Mouse (Mus musculus) hindbrain, postnatal 0 days (tissue): ENCODE data around the gene Rnaseh2c. TPM values are rescaled to one million over a fixed set of nuclear protein-coding genes. Genes with fewer than 3 reads are reported as not detected.

ENCODE experiments used
- ATAC-seq: fragments of 200-750 bp; cut with Nextera tagmentation; 2 replicates; pipeline ENCODE4 v1.8.0; 2017; ENCODE audit warnings: mild to moderate bottlenecking, moderate TSS enrichment, moderate library complexity
- DNase-seq: peaks from one replicate; pipeline ENCODE4 v3.0.0-alpha.2; 2015; ENCODE audit warnings: low spot score
- H3K27ac ChIP-seq: fragments of 300-500 bp; sonication (generic); 2 replicates; pipeline ENCODE4 v1.5.1; 2014; ENCODE audit warnings: mild to moderate bottlenecking
- H3K27me3 ChIP-seq: fragments of 300-500 bp; sonication (generic); 2 replicates; pipeline ENCODE4 v1.6.1; 2014; ENCODE audit warnings: low read length, mixed read lengths; ENCODE audit not compliant: insufficient read depth
- H3K36me3 ChIP-seq: fragments of 300-500 bp; sonication (generic); 2 replicates; pipeline ENCODE4 v1.6.1; 2014; ENCODE audit warnings: low read length, mixed read lengths; ENCODE audit not compliant: insufficient read depth
- H3K4me1 ChIP-seq: fragments of 300-500 bp; sonication (generic); 2 replicates; pipeline ENCODE4 v1.6.1; 2014; ENCODE audit warnings: antibody characterized with exemption, low read length, mixed read lengths; ENCODE audit not compliant: insufficient read depth
- H3K4me2 ChIP-seq: fragments of 300-500 bp; sonication (generic); 2 replicates; pipeline ENCODE4 v1.6.1; 2014; ENCODE audit warnings: low read depth, mild to moderate bottlenecking, low read length, moderate library complexity, mixed read lengths
- H3K4me3 ChIP-seq: fragments of 300-500 bp; sonication (generic); 2 replicates; pipeline ENCODE4 v1.5.1; 2014; ENCODE audit warnings: low read length
- H3K9ac ChIP-seq: fragments of 300-500 bp; sonication (generic); replicated peaks from 2 replicates; pipeline ENCODE4 v1.6.1; 2014; ENCODE audit warnings: mild to moderate bottlenecking, low read length, moderate library complexity, mixed read lengths
- H3K9me3 ChIP-seq: fragments of 300-500 bp; sonication (generic); 2 replicates; pipeline ENCODE4 v1.6.1; 2016; ENCODE audit warnings: low read length, mixed read lengths
- CTCF ChIP-seq: IDR thresholded peaks from 2 replicates; pipeline ENCODE4 v1.5.1; 2016; ENCODE audit warnings: antibody characterized with exemption, control low read depth, low read depth
- WGBS: fragments of 180-500 bp; shearing (Covaris S2); extraction: QIAGEN DNeasy Blood & Tissue Kit; methylation state at CpG from one replicate; pipeline ENCODE4 v1.1.7; 2014; 5-methylcytosine and 5-hydroxymethylcytosine counted together
- polyA plus RNA-seq: library from polyadenylated mRNA; unstranded; fragments of >200 nt; fragmentation: Nextera tagmentation; extraction: Ambion mirVana; gene quantifications from 2 replicates; pipeline ENCODE4 v1.2.1, GENCODE M21; 2015
- total RNA-seq: library from RNA; depleted of rRNA; stranded (reverse); fragments of >200 nt; gene quantifications from 2 replicates; pipeline ENCODE4 v1.2.3, GENCODE M21; 2014

Gene Rnaseh2c
- total and polyA plus RNA-seq, 2 experiments from 2014 or later: 33.6 to 66.4 TPM

DNA sequence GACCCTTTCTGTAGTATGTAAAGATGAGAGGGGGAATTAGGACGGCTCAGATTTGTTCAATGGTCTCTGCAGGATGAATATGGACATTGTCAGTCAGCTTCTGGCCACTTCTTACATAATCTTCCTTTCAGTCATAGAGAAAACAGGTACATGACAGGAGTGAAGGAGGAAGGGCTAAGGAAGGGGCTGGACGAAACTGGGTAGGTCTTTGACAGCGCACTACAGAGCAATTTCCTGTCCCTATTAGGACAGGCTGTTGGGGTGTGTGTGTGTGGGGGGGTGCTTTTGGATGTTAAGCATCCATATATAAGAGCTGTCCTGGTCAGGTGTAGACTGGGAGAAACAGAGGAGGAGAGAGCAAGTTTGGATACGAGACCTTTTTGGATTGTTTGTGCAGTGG, 2.4 kb upstream of the Rnaseh2c start:
- no peaks in the 10 kb centered on the region for H3K27me3 ChIP-seq
- DNase-seq: no peak
- H3K4me2 ChIP-seq: no peak overlapping the region
- 83% methylated on average over 4 of the region's 4 CpGs for WGBS
- H3K4me3 ChIP-seq: no peak overlapping the region
- H3K27ac ChIP-seq: no peak overlapping the region
- ATAC-seq: no peak
- peaks cover 12% of the 10 kb centered on the region for H3K36me3 ChIP-seq
- H3K9me3 ChIP-seq: no peaks in the 10 kb centered on the region
- no peak overlapping the region for H3K9ac ChIP-seq
- TF ChIP-seq CTCF: no peak
- peaks cover 10% of the 10 kb centered on the region for H3K4me1 ChIP-seq

DNA sequence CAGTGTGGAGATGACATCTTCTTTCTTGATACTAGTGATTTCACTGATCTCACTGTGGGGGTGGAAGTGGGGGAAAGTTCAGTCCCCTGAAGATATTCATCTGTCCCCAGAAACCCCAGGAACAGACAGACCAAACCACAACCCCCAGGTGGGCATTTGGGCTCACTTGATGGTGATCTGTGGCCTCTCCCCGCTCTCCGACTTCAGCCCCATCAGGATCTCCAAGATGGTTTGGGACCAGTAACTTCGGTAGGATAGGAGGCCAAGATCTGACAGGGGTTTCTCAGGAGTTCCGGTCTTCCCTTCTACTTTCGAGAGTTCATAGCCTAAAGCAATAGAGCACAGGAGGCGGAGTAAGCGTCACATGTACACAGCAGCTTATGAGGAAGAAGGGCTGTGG, 2.0 kb downstream of the Rnaseh2c start:
- Histone ChIP-seq H3K27me3 (no peaks in the 10 kb centered on the region), H3K4me2 (no peak overlapping the region), H3K27ac (no peak overlapping the region), H3K9me3 (no peaks in the 10 kb centered on the region), H3K4me1 (peaks cover 14% of the 10 kb centered on the region), H3K9ac (no peak overlapping the region), H3K4me3 (no peak overlapping the region), H3K36me3 (peaks cover 50% of the 10 kb centered on the region)
- TF ChIP-seq CTCF: no peak
- DNase-seq: no peak
- 92% methylated on average over 7 of the region's 7 CpGs for WGBS
- ATAC-seq: no peak

DNA sequence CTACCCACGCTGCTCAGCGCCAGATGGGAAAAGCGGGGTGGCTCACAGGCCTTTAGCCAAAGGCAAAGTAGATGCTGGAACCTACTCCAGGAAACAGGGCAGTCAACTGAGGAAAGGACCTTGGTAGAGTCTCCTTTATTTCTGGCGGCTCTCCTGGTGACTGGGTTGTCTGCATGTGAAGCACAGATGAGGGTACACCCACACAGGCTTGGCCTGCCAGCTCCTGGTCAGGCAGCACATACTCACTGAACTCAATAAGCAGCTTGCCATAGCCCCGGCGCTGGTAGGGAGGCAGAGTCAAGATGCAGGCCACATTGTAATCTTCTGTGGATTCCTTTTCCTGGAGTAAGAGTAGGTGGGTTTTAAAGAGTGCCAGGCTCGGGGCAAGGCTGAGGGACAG, 3.5 kb downstream of the Rnaseh2c start:
- peaks cover 17% of the 10 kb centered on the region for H3K4me1 ChIP-seq
- H3K36me3 ChIP-seq: peaks cover 50% of the 10 kb centered on the region
- no peak overlapping the region for H3K4me3 ChIP-seq
- TF ChIP-seq CTCF: no peak
- H3K4me2 ChIP-seq: no peak overlapping the region
- no peak overlapping the region for H3K27ac ChIP-seq
- H3K9ac ChIP-seq: no peak overlapping the region
- no peak for DNase-seq
- 92% methylated on average over 7 of the region's 7 CpGs for WGBS
- no peaks in the 10 kb centered on the region for H3K9me3 ChIP-seq
- no peaks in the 10 kb centered on the region for H3K27me3 ChIP-seq
- ATAC-seq: no peak

DNA sequence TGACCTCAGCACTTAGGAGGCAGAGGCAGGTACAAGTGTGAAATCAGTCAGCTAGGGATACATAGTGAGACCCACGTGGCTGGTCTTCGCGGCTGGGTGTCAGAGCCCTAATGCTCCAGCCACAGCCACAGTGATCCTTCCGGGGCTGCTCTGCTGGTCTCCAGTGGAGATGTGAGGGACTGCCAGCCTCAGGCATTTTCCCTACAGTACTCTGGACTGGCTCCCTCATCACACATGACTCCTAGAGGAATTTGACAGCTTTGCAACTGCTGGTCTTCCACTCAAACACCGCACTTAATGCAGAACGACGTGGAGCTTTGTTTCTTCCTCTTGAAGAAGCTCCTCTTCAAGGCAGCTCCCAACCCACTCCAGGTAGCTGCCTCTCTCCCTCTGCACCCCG, 4.5 kb downstream of the Rnaseh2c start:
- H3K9ac ChIP-seq: no peak overlapping the region
- peak; percentile 29; the same call in 1 of the 2 replicates for TF ChIP-seq CTCF
- no peak overlapping the region for H3K27ac ChIP-seq
- H3K4me2 ChIP-seq: no peak overlapping the region
- WGBS: 82% methylated on average over 8 of the region's 8 CpGs
- H3K9me3 ChIP-seq: no peaks in the 10 kb centered on the region
- peak; percentile 5 for DNase-seq
- peaks cover 50% of the 10 kb centered on the region for H3K36me3 ChIP-seq
- H3K27me3 ChIP-seq: no peaks in the 10 kb centered on the region
- no peak for ATAC-seq
- H3K4me1 ChIP-seq: peaks cover 17% of the 10 kb centered on the region
- no peak overlapping the region for H3K4me3 ChIP-seq

DNA sequence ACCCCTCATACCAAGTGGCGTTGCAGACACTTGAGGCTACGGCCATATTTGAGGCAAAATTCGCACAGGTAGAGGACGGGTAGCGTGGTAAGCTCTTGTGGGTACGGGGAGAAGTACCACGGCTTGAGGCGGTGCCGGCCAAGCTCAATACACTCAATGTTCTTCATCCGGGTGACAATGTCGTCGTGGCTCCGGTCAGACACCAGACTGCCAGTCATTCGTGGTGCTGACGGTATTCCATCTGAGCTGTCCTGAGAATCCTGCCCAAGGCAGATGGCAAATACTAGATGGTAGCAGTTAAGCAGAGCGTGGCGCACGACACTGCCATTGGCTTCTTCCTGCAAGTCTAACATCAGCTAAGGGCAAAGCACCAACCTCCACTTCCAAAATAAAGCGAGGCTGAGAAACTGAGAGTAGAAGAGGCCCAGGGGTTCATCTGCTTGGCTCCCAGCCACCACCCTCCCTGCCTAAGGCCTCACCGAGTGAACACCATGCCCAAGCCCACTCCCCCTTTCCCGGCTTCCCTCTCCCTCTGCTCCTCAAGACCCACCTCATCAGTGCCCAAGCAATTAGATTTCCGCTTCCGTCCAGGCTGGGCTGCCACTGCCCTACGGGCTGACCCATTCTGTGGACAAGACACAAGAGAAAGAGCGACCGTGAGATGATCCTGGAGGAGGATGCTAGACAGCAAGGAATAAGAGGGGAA, 6.2 kb downstream of the Rnaseh2c start:
- no peak overlapping the region for H3K27ac ChIP-seq
- no peak overlapping the region for H3K9ac ChIP-seq
- peaks cover 50% of the 10 kb centered on the region for H3K36me3 ChIP-seq
- H3K9me3 ChIP-seq: no peaks in the 10 kb centered on the region
- no peak for TF ChIP-seq CTCF
- no peak for ATAC-seq
- H3K27me3 ChIP-seq: no peaks in the 10 kb centered on the region
- H3K4me2 ChIP-seq: no peak overlapping the region
- H3K4me3 ChIP-seq: no peak overlapping the region
- WGBS: 94% methylated on average over 26 of the region's 26 CpGs
- H3K4me1 ChIP-seq: peaks cover 8% of the 10 kb centered on the region
- no peak for DNase-seq

DNA sequence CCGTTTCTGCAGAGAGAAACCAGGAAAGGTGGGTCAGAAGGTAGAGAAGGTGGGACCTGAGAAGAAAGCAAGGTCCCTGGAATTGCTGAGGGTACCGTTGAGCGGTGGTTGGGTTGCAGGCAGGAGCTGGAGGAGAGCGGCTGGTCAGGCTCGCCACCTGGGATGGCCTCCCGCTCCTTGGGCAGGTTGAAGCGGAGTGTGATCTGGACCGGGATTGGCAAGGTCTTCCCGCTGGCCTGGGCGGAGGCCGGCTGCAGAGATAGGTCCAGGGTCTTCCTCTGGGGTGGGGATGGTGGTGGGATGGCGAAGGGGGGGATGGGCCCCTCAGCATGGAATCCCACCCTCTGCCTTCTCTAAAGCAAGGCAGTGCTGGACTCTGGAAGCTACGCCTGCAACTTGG, 7.0 kb downstream of the Rnaseh2c start:
- WGBS: 94% methylated on average over 12 of the region's 13 CpGs
- H3K27me3 ChIP-seq: no peaks in the 10 kb centered on the region
- no peaks in the 10 kb centered on the region for H3K9me3 ChIP-seq
- TF ChIP-seq CTCF: no peak
- peak overlapping the region; percentile 78 for H3K4me2 ChIP-seq
- 0 out of 2 replicates have a peak overlapping the region, but pooled peaks have one; percentile 88 for H3K9ac ChIP-seq
- DNase-seq (no peak), ATAC-seq (no peak)
- H3K36me3 ChIP-seq: peaks cover 43% of the 10 kb centered on the region
- 0 out of 2 replicates have a peak, but pooled peaks cover 7% of the 10 kb centered on the region for H3K4me1 ChIP-seq
- peak overlapping the region; percentile 100; the same call in 1 of the 2 replicates for H3K27ac ChIP-seq
- peak overlapping the region; percentile 75 for H3K4me3 ChIP-seq

DNA sequence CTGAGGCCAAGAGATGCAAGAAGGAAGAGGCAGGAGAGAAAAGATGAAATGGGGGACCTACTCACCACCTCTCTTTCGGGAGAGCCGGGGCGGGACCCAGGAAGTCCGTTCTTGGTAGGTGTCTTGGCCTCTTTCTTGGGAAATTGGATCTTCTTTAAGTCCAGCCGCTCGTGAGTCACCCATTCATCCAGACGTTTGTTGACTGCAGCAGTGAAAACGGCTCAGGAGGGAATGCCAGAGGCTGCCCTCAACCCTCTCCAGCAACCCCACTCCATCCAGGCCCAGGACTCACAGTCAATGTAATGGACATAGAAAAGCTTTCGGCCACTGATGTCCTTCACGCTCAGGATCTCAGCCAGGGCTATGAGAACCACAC, 7.5 kb downstream of the Rnaseh2c start:
- Histone ChIP-seq H3K4me2 (peak overlapping the region; percentile 78), H3K4me1 (0 out of 2 replicates have a peak, but pooled peaks cover 7% of the 10 kb centered on the region), H3K9me3 (no peaks in the 10 kb centered on the region), H3K9ac (peak overlapping the region; percentile 88), H3K4me3 (peak overlapping the region; percentile 75), H3K27ac (peak overlapping the region; percentile 100), H3K36me3 (peaks cover 38% of the 10 kb centered on the region), H3K27me3 (no peaks in the 10 kb centered on the region)
- no peak for ATAC-seq
- 61% methylated on average over 10 of the region's 10 CpGs for WGBS
- DNase-seq: peak; percentile 9
- no peak for TF ChIP-seq CTCF
